Mouse (Mus musculus): ENCODE results near the gene Ppp2r5c. TPM values are rescaled to one million over a fixed set of nuclear protein-coding genes. Genes with fewer than 3 reads are reported as not detected.

The Ppp2r5c gene
- total and polyA plus RNA-seq, 2 experiments from 2014 or later = 169 to 191 TPM

DNA sequence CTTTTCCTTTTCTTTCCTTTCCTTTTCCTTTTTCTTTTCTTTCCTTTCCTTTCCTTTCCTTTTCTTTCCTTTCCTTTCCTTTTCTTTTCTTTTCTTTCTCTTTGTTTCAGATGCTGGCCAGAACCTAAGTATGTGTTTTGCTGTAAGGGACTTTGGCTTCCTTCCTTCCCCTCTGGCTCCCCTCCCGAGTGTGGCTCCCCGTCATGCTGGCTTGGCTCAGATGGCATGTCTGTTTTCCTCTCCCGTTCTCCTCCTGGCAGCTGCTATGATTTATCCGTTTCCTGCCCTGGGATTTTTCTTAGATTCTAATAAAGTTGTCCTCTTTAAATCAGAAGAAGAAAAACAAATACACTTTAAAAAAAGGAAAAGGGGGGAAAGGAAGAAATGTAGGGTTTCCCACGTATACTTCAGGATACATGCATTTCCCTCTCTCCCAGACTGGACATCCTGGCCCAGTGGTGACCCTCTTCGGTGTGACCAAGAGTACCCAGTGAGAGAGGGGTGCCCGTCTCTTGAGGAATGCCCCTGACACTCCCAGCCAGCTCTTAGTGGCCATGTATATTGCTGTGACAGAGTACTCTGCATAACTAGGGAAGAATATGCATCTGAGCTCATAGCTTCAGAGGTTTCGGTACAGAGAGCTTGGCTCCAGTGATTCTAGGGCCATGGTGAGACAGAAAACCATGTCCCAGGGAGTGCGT is 63.4 kb downstream of the Ppp2r5c start:
- H3K9ac ChIP-seq = no peak overlapping the region
- 54% methylated on average over 9 of the region's 9 CpGs for WGBS
- ATAC-seq (no peak; the same call in 1 of the 2 replicates), DNase-seq (peak; percentile 66)
- peaks cover 19% of the 10 kb centered on the region for H3K4me1 ChIP-seq (ENCODE audit: insufficient read depth)
- no peak overlapping the region for H3K4me2 ChIP-seq (ENCODE audit: low read depth)
- H3K9me3 ChIP-seq (ENCODE audit: low read length) = no peaks in the 10 kb centered on the region
- no peaks in the 10 kb centered on the region for H3K27me3 ChIP-seq (ENCODE audit: insufficient read depth, low read length)
- no peak for TF ChIP-seq CTCF (IDR thresholded peaks at IDR 0.05; ENCODE audit: low read depth)
- H3K36me3 ChIP-seq (ENCODE audit: insufficient read depth) = no peaks in the 10 kb centered on the region
- peak overlapping the region; percentile 45; the same call in 1 of the 2 replicates for H3K27ac ChIP-seq (ENCODE audit: low read depth, low read length)
- H3K4me3 ChIP-seq (ENCODE audit: low read depth, low read length) = no peak overlapping the region

DNA sequence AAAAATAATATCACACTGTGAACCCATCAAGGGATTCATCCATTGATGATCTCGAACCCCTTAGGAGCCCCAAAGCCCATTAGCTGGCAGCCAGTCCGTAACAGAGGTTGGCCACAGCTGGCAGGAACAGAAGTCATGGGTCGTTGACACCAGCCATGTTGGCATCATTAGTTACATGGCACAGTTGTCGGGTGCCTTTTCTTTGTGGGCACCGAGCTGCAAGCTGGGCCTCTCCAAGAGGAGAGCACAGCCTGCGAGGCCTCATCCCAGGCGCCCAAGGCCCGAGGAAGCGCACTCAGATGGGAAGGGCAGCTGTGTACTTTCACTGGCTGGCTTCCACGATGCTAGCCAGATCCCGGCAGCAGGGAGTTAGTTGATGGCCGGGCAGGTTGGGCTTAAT is 64.3 kb downstream of the Ppp2r5c start:
- 60% methylated on average over 12 of the region's 12 CpGs for WGBS
- Histone ChIP-seq H3K4me1 (ENCODE audit: insufficient read depth) (peaks cover 19% of the 10 kb centered on the region), H3K27me3 (ENCODE audit: insufficient read depth, low read length) (no peaks in the 10 kb centered on the region), H3K27ac (ENCODE audit: low read depth, low read length) (0 out of 2 replicates have a peak overlapping the region, but pooled peaks have one; percentile 15), H3K4me2 (ENCODE audit: low read depth) (no peak overlapping the region), H3K9ac (no peak overlapping the region), H3K4me3 (ENCODE audit: low read depth, low read length) (no peak overlapping the region), H3K9me3 (ENCODE audit: low read length) (no peaks in the 10 kb centered on the region), H3K36me3 (ENCODE audit: insufficient read depth) (no peaks in the 10 kb centered on the region)
- DNase-seq = no peak
- TF ChIP-seq CTCF (IDR thresholded peaks at IDR 0.05; ENCODE audit: low read depth) = no peak
- ATAC-seq = no peak

DNA sequence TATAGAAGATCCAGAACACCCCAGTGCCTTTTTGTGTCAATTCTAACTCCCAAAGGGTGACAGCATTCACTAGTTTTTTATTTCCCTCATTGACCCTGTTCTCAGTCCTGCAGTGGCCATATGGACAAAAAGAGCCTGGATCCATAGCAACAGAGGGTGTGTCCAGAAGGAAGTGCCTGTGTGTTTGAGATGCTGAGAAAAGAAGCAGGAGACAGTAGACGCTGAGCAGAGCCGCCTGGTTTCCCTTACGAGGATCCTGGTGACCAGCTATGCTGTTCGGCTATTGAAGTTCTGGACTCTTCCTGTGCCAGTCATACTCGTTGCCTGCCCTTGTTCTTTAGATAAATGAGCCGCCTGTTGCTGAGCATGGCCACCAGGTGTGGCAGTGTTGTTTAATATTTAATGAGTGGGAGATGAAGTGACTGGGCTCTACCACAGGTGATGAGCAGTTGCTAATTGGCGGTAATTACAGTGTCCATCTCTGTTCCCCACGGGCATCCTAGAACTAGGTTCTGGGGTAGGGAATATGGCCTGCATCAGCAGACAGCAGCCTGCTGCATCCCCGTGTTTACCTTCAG is 65.0 kb downstream of the Ppp2r5c start:
- Histone ChIP-seq H3K27me3 (ENCODE audit: insufficient read depth, low read length) (no peaks in the 10 kb centered on the region), H3K27ac (ENCODE audit: low read depth, low read length) (no peak overlapping the region), H3K4me2 (ENCODE audit: low read depth) (no peak overlapping the region), H3K4me3 (ENCODE audit: low read depth, low read length) (no peak overlapping the region), H3K9ac (no peak overlapping the region), H3K9me3 (ENCODE audit: low read length) (no peaks in the 10 kb centered on the region), H3K36me3 (ENCODE audit: insufficient read depth) (no peaks in the 10 kb centered on the region), H3K4me1 (ENCODE audit: insufficient read depth) (peaks cover 19% of the 10 kb centered on the region)
- DNase-seq = no peak
- 63% methylated on average over 9 of the region's 9 CpGs for WGBS
- no peak for ATAC-seq
- TF ChIP-seq CTCF (IDR thresholded peaks at IDR 0.05; ENCODE audit: low read depth) = no peak

DNA sequence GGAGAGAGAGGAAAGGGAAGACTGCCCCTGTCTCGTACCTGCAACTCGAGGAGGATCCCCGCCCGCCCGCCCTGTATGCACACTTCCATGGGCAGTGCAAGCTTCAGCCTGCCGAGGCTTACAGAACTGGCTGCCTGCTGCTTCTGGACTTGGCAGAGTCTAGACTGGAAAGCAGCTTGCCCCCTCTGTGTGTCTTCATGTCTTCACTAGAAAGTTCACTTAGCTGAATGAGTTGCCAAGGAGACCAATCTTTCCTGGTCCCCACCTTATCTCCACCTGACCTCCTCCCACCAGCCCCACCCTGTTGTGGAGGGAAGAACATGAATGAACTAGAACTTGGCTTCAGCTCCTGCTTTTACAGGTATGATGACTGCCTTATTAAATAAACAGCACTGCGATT is 66.0 kb downstream of the Ppp2r5c start:
- H3K9ac ChIP-seq = no peak overlapping the region
- WGBS = 84% methylated on average over 7 of the region's 7 CpGs
- no peak overlapping the region for H3K4me2 ChIP-seq (ENCODE audit: low read depth)
- TF ChIP-seq CTCF (IDR thresholded peaks at IDR 0.05; ENCODE audit: low read depth) = no peak
- H3K36me3 ChIP-seq (ENCODE audit: insufficient read depth) = no peaks in the 10 kb centered on the region
- H3K4me1 ChIP-seq (ENCODE audit: insufficient read depth) = peaks cover 19% of the 10 kb centered on the region
- DNase-seq = no peak
- H3K27ac ChIP-seq (ENCODE audit: low read depth, low read length) = no peak overlapping the region
- H3K4me3 ChIP-seq (ENCODE audit: low read depth, low read length) = no peak overlapping the region
- H3K27me3 ChIP-seq (ENCODE audit: insufficient read depth, low read length) = no peaks in the 10 kb centered on the region
- ATAC-seq = no peak
- no peaks in the 10 kb centered on the region for H3K9me3 ChIP-seq (ENCODE audit: low read length)

DNA sequence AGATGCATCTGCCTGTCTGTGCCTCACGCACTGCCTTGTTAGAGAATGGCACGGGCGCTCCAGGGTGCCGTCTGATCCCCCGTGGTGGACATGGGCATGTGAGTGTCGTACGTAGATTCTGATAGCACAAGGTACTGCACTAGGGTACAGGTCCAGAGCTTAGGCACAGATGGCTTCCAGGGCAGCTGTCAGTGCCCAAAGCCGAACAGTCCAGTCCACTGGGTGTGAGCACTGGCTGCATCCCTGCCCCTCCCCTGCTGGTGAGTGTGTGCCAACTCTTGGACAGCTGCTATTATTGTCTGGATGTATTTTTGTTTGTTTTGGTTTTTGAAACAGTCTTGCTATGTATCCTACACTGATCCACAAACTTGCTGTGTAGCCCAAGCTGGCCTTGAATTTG is 68.8 kb downstream of the Ppp2r5c start:
- no peak overlapping the region for H3K9ac ChIP-seq
- H3K27ac ChIP-seq (ENCODE audit: low read depth, low read length) = no peak overlapping the region
- H3K4me3 ChIP-seq (ENCODE audit: low read depth, low read length) = no peak overlapping the region
- H3K4me2 ChIP-seq (ENCODE audit: low read depth) = no peak overlapping the region
- H3K4me1 ChIP-seq (ENCODE audit: insufficient read depth) = peaks cover 6% of the 10 kb centered on the region
- no peaks in the 10 kb centered on the region for H3K36me3 ChIP-seq (ENCODE audit: insufficient read depth)
- no peaks in the 10 kb centered on the region for H3K9me3 ChIP-seq (ENCODE audit: low read length)
- no peak for DNase-seq
- no peak for ATAC-seq
- TF ChIP-seq CTCF (IDR thresholded peaks at IDR 0.05; ENCODE audit: low read depth) = no peak
- H3K27me3 ChIP-seq (ENCODE audit: insufficient read depth, low read length) = no peaks in the 10 kb centered on the region
- WGBS = 88% methylated on average over 8 of the region's 8 CpGs

DNA sequence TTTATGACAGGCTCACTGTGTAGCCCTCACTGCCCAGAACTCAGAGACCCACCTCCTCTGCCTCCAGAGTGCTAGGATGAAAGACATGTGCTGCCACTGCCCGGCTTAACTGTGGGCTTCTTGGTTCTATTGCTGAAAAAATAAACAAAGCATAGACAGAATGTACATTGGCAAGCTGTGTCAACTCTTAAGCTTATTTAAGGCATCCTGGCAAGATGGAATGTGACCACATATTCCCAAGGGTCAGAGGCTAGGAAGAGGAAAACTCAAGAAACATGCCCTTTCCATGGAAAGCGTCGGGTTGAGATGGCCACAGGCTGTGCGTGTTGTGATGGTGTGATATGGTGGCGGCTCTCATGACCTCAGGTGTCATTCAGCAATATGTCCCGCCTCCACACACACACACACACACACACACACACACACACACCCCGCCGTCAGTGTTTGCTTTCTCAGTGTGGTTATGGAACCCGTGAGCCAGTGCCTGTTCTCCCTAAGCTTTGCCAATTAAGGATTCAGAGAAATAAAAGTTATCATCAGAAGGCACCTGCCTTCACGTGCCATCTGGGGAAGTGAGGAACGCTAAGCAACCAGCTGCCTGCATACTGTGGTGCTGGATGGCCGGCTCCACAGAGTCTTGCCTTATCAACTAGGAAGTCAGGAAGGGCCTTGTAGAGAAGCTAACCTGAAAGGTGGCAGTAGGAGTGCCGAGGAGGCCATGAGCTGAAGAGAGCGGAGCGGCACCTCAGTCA is 73.5 kb downstream of the Ppp2r5c start:
- no peak for ATAC-seq
- H3K27ac ChIP-seq (ENCODE audit: low read depth, low read length) = no peak overlapping the region

DNA sequence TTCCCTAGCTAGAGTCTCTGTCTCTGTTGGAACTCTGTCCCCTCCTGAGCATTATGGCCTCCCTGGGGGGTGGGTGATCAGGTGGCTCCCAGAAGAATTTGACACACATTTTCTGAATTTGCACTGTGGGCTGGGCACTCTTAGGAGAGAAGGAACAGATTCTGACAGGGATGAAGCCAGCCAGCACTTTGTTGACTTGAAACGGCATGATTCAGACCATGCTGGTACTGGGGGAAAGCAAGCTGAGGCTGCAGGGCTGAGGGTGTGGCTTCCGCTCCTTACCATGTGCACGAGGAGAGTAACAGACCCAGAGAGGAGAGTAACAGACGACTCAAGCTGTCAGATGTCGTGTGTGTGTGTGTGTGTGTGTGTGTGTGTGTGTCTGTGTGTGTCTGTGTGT is 76.6 kb downstream of the Ppp2r5c start:
- Histone ChIP-seq H3K4me1 (ENCODE audit: insufficient read depth) (no peaks in the 10 kb centered on the region), H3K9ac (no peak overlapping the region), H3K9me3 (ENCODE audit: low read length) (no peaks in the 10 kb centered on the region), H3K27ac (ENCODE audit: low read depth, low read length) (no peak overlapping the region), H3K36me3 (ENCODE audit: insufficient read depth) (peaks cover 23% of the 10 kb centered on the region), H3K4me2 (ENCODE audit: low read depth) (no peak overlapping the region), H3K27me3 (ENCODE audit: insufficient read depth, low read length) (no peaks in the 10 kb centered on the region), H3K4me3 (ENCODE audit: low read depth, low read length) (no peak overlapping the region)
- TF ChIP-seq CTCF (IDR thresholded peaks at IDR 0.05; ENCODE audit: low read depth) = no peak
- ATAC-seq (no peak), DNase-seq (no peak)
- WGBS = 95% methylated on average over 5 of the region's 5 CpGs

More for the DNA sequence above, 73.5 kb downstream of the Ppp2r5c start:
- H3K4me1 ChIP-seq (ENCODE audit: insufficient read depth) = no peaks in the 10 kb centered on the region
- no peak overlapping the region for H3K4me3 ChIP-seq (ENCODE audit: low read depth, low read length)
- H3K9me3 ChIP-seq (ENCODE audit: low read length) = no peaks in the 10 kb centered on the region
- H3K9ac ChIP-seq = no peak overlapping the region
- TF ChIP-seq CTCF (IDR thresholded peaks at IDR 0.05; ENCODE audit: low read depth) = no peak
- WGBS = 81% methylated on average over 15 of the region's 15 CpGs
- DNase-seq = no peak
- no peak overlapping the region for H3K4me2 ChIP-seq (ENCODE audit: low read depth)
- no peaks in the 10 kb centered on the region for H3K27me3 ChIP-seq (ENCODE audit: insufficient read depth, low read length)
- H3K36me3 ChIP-seq (ENCODE audit: insufficient read depth) = peaks cover 23% of the 10 kb centered on the region
